Mouse (Mus musculus) liver, adult (tissue): Measurements from ENCODE around the gene Elane.

Experiments
- GATA4 ChIP-seq: IDR thresholded peaks from 2 replicates; pipeline ENCODE4 v1.6.1; 2014; ENCODE audit warnings: mild to moderate bottlenecking, low read length; ENCODE audit not compliant: insufficient replicate concordance

Elane gene

DNA sequence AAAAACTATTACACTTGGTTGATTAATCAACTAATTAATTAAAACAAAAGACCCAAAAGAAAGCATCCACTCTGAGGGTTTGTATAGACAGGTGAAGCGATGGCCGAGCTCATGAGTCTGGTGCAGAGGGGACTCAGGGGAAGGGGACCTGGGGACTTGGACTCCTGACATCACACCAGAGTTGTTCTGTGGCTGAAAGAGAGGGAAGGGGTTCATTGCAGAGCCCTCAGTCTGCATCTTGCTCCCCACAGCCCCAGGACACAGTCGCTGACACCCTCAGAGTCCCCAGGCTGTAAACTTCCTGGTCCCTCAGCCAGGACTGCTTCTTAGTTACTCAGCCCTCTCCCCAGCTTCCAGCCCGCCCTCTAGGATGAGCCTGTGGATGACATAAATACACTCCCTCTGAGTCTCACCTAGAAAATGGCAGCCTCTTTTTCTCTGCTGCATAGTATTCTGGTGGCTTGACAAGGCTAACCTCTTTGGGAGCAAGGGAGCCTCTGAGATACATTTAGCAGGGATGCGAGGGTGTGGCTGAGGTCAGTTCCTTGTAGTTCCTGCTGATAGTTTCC lies 31.6 kb downstream of the Elane start:
- no peak for TF ChIP-seq GATA4

DNA sequence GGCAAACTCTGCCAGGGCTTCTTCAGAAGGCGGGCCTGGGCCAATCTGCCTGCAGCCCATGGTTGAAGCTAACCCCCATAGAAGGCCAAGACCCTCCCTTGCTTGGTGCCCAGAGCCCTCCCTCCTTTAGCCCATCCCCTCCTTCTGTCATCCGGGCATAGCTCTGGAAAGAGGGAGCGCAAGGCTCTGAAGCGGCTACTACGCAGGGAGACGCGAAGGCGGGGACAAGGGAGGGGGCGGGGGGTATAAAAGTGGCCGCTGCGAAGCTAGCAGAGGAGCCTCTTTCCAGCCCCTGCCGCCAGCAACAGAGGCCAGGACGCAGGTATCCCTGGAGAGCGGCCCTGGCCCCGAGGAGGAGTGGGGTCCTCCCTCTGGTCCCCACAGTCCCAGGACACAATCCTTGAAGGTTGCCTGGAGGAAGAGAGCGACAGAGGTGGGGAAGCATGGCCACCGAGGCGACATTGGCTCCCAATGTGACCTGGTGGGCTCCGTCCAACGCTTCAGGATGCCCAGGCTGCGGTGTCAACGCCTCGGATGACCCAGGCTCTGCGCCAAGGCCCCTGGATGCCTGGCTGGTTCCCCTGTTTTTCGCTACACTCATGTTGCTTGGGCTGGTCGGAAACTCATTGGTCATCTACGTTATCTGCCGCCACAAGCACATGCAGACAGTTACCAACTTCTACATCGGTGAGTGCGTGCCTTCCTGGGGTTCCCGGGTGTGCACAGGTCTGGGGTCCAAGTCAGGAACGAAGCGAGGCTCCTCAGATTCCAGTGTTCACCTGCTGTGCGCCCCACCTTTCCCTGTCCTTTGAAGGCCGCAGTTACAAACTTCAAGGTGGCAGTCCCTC lies 32.4 kb downstream of the Elane start:
- TF ChIP-seq GATA4, result no peak

DNA sequence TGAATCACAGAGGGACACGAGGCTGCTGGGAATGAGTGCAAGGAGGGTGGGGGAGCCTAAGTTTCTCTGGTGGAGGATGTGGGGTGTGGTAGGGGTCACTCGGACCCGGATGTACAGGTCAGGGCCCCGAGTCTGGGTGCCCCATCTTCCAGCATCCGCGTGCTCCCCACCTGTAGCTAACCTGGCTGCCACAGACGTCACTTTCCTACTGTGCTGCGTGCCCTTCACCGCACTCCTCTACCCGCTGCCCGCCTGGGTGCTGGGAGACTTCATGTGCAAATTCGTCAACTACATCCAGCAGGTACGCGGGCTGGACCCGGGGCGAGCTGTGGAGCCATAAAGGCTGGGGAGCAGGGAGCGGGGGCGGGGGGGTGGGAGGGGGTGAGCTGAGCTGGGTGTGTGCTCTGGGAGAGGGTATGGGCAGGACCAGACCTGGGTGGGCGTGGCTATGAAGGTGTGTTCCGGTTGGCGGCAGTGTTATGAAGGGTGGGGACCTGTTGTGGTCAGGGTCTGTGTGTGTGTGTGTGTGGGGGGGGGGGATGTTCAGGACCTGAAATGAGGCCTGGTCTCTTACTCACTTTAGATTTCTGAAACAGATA lies 33.3 kb downstream of the Elane start:
- no peak for TF ChIP-seq GATA4

DNA sequence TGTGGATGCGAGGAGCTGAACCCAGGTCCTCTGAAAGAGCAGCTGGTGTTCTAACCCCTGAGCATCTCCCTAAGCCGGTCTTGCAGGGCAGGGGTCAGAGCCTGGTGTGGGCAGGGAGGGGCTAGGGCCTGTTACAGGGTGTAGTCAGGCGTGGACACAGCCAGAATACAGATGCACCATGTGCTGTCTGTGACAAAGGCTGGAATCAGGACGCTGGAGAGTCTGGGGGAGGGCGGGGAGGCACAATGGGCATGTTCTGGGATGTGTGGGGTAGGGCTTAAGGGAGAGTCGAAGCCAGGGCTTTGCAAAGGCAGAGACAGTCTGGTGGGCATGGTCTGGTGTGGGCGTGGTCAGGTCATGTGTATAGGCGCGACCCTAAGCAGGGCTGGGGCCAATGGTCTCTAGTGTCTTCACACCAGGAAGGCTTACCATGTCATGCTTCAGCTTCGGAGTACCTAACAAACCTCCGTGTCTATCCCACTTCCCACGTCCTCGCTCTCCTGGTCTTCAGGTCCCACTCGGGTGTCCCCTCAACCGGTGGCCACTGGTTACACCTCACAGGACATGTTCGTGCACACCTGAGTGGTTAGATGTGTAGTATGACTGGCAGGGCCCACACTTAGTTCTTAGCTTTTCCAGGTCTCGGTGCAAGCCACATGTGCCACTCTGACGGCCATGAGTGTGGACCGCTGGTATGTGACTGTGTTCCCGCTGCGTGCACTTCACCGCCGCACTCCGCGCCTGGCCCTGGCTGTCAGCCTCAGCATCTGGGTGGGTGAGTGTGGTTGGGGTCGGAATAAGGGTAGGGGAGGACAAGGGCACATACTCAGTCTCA lies 34.2 kb downstream of the Elane start:
- TF ChIP-seq GATA4, result no peak

DNA sequence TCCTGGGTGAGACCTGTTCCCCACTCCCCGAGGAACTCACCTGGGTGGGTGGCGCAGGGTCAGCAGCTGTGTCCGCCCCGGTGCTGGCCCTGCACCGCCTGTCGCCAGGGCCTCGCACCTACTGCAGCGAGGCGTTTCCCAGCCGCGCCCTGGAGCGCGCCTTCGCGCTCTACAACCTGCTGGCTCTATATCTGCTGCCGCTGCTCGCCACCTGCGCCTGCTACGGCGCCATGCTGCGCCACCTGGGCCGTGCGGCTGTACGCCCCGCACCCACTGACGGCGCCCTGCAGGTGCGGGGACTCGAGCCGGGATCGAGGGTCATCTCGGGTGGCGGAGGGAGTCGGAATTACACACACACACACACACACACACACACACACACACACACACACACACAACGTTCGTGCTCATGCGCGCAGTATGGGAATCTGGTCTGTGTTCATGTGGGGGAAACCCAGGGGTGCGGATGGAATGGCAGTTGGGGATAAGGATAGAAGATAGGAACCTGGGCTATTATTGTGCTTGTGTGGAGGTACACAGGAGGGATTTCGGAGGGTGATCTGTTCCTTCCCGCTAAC lies 35.0 kb downstream of the Elane start, which contains the start of gene R3hdm4:
TSS of gene R3hdm4 (minus strand) at position 251 of the 578 bp plus-strand sequence.
- TF ChIP-seq GATA4, result no peak

DNA sequence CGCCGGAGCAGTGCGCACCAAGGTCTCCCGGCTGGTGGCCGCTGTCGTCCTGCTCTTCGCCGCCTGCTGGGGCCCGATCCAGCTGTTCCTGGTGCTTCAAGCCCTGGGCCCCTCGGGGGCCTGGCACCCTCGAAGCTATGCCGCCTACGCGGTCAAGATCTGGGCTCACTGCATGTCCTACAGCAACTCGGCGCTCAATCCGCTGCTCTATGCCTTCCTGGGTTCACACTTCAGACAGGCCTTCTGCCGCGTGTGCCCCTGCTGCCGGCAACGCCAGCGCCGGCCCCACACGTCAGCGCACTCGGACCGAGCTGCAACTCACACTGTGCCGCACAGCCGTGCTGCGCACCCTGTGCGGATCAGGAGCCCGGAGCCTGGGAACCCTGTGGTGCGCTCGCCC lies 35.5 kb downstream of the Elane start:
- TF ChIP-seq GATA4, result no peak

DNA sequence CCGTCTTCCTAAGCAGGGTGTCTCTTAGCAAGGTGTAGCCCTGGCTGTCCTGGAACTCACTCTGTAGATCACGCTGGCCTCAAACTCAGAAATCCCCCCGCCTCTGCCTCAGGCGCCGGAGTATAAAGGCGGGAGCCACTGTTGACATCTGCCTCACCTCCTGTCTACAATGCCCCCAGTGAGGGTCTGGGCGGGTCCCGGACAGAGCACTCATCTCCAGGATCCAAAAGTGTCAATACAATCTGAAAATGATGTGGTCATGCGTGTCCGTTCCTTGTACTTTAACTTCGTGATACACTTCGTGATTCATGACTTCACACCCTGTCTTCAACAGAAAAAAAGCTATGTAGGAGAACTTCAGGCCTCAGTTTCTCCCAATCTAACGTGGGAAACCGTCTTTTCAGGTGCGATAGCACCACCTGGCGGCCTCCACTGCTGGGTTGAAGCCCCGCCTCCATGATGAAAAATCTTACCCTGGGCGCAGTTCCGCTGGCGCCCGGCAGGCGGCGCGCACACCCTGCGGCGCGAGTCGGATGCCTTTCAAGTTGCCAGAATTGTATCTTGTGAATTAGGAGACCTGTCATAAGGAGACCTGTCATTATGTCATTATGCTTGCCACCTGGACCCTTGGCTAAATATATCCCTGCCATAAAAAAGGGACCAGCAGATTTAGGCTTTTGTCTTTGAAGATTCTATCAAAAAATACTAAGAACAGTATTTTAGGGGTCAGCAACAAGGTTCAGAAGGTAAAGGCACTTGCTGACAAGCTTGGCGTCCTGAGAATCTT lies 39.1 kb downstream of the Elane start:
- TF ChIP-seq GATA4, result no peak; the same call in 1 of the 2 replicates

DNA sequence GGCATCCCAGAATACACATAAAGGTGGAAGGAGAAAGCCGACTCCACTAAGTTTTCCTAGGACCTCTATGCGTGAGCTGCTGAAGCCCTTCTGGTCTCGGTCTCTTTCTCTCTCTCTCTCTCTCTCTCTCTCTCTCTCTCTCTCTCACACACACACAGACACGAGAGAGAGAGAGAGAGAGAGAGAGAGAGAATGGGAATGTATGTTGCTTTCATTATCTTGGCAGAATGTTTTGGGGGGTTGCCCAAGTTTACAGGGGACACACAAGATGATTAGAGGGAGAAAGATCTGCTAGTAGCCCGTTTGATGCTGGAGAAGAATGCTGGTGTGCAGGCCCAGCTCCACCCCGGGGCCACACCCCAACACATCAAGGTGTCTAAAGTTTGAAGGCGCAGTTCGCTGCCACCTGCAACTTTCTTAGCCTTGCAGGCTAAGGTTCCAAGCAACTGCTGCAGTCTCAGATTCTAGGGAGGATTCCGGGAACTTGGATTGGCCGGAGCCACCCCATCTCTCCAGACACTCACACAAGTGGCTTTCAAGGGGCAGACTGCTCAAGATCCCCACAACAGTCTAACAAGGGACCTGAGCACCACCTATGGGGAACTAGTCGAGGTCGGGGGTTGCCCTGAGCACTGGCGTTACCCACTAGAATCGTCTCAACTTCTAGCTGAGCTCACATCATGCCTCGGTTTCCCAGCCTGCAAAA lies 39.9 kb downstream of the Elane start:
- no peak for TF ChIP-seq GATA4

DNA sequence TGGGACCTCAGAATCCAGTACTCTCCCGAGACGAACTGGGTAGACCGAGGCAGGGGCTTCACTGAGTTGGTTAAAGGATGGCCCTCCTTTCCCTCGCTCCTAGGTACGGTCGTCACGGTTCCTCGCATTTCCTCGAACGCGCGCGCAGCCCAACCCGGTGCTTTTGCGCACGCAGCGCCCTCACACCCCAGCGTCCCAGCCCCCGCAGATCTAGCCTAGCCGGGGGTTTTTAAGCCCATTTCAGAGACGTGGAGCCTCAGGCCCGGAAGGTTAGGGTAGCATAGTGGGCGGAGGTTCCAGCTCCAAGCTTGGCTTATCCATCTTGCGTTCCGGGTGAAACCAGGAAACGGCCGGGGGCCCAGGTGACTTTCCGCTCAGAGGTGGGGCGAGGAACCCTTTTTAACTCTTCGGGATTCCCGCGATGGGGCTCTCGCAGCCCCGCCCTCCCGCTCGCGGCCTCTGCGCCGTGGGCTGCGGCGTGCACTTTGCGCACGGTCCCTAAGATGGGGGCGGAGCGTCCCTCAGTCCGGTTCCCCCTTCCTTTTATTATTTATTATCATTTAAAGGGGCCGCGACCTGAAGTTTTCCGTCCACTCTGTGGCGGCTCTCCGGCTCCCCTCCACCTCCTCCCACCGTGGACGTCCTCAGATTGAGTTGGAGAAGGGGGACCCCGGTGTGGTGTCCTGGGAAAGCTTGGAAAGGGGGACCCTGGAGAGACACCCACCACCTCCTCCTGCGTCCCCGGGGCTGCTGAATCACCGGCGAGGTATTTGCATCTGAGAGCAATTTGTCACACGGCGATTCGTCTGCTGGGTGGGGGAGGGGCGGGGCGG lies 40.7 kb downstream of the Elane start, which contains the start of gene Arid3a:
TSS of gene Arid3a (plus strand) at position 553 of the 833 bp plus-strand sequence.
- TF ChIP-seq GATA4, result peak; percentile 51; the same call in 1 of the 2 replicates

DNA sequence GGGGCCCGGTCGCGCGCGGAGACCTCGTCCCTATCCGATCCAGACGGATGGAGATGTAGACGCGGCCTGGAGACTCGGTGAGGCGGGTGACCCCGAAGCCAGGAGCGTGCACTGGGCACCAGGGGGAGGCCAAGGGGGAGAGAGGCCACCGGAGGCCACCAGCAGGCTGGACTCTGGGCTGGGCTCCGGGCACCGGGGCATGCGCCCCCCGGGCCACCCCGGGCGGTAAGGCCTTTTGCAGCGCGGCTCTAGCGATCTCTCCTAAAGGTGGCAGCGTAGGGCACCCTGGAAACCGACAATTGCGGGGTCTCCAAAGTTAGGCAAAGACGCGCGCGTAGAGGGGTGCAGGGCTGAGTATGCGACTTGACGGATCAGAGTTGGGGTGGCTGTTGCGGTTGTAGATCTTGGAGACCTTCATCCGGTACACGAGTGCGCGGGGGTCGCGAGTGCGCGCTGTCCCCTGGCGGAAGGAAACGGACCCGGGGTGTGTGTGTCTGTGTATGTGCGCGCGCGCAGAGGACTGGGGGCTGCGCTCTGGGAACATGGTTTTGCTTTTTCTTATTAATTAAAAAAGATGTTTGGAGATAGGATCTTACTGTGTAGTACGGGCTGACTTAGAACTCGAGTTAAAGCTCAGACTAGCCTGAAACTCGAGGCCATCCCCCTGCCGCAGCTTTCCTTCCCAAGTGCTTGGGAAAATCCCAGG lies 41.4 kb downstream of the Elane start:
- TF ChIP-seq GATA4, result no peak

DNA sequence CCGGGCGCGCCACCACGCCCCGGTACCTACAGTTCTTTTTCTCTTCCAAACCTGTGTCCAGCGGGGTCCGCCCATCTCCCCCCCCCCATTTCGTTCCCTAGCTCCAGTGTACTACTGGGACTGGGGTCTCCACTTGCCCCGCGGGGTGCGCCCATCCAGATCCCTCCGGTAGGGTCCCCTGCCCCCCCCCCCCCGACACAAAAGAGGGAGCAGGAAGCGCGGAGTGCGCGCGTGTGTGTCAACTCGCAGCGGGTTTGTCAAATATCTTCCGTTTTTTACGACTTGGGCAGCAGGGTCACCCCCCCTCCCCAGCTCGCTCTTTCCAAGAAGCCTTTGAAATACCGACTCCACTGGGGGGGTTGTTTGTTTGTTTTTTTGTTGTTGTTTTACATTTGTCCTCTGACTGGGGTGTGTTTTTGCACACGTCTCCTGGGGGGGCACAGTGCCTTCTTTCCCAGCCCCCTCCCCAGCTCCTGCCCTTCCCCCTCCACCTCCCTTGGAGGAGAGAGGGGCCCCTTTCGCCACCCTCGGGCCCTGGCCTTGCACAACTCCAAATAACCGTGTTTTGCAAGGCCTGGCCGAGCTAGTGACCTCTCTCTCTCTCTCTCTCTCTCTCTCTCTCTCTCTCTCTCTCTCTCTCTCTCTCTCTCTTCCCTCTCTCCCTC lies 42.1 kb downstream of the Elane start:
- no peak for TF ChIP-seq GATA4

DNA sequence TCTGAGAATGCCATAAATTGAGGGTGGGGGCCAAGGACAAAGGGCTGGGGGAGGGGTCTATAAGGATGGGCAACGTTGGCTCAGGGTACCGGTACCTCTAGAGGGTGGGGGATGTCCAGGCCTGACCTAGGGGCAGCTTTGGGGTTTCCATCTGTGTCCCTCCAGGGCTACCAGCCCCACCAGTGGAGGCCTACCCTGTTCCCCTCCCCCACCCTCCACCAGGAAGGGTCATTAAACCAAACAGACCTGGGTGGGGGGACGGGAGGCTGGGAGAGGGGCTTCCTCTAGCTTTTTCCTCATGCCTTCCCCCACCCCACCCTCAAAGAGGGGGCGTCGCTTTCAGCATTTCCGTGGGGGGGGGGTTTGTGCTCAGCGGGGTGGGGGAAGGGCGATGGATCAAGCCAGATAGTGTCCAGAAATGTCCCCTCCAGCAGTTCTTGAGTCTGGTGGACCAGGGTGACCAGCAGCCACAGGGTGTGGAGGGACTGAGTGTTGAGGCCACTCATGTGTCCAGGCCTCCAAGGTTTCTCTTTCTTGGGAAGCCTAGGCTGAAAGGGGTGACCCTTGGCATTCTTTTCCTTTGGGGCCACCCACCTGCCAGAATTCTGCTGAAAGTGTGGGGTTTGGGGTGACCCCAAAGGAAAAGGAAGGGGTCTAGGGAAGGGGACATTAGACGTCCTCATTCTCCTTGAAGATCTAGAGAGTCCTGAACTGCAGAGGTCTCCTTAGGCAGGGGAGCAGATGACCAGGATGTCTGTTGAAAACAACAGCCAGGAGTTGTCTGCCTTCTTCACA lies 43.1 kb downstream of the Elane start:
- no peak for TF ChIP-seq GATA4
